Mouse (Mus musculus) myocyte (in vitro differentiated cells): ENCODE measurements around the gene Kyat1.

Experiments used
- CEBPB ChIP-seq: IDR thresholded peaks from 2 replicates; pipeline ENCODE4 v1.6.1; 2011; ENCODE audit warnings: mild to moderate bottlenecking, moderate library complexity; ENCODE audit not compliant: poor library complexity, insufficient read depth, severe bottlenecking
- POLR2AphosphoS2 ChIP-seq: IDR thresholded peaks from one replicate; pipeline ENCODE4 v1.6.1; 2011; ENCODE audit warnings: low read depth, control low read depth; ENCODE audit not compliant: insufficient read length

DNA sequence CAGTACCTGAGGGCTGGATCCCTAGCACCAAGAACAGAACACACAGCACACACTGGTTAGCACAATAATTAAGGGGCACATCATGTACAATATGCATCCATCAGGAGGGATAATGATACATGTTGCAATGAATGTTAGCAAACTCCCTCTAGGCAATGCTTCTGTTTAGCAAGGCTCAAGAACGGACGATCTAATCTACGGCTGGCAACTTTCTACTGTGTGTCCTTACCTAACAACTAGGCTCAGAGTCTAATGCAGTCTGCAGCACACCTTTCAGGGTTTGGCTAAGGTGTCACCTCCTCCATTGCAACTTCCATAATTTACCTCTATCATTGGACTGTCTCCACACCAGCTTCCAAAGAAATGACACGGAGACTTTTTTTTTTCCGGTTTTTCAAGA, 10.6 kb upstream of the Kyat1 start:
- no peak for TF ChIP-seq POLR2AphosphoS2
- TF ChIP-seq CEBPB: no peak
